Mouse (Mus musculus) spleen, postnatal 10 days (tissue): ENCODE results near the gene Rad9b.

Experiments
- DNase-seq, 2 experiments: peaks; one replicate each; pipeline ENCODE4 v3.0.0; 2021 to 2022; ENCODE audit warnings: low spot score in 2 of 2

Rad9b gene

DNA sequence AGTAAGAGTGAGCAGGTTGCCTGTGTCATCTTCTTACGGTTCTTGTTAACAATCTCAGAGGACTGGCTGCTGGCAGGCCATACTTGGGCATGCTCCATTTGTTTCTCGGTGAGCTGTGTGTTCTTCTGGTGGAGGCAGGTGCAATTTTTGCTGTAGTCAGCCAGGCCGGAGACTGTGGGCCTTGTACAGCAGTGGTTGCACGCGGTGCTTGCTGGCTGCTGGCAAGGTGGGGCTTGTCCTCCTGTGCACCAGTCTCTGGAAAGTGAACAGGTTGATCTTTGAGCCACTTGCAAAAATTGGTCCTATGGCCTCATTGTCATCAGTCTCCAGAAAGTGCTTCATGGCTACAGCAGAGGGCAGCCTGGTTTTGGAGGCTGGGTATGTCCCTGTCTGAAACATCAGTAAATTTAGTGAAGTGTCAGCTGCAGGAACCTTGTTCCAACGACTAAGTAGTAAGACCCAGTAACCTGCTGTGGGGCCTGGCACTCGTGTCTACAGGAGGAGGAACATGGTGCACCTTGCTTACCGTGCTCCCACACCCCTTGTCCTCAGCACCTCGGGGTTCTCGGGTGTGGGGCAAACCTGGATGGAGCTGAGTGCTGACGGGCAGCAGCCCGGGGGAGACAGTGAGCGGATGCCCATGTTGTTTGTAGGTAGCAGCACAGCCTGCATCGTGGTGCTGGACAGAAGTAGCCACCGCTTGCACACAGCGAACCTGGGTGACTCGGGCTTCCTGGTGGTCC lies 40.9 kb downstream of the Rad9b start:
- DNase-seq, result no peak

DNA sequence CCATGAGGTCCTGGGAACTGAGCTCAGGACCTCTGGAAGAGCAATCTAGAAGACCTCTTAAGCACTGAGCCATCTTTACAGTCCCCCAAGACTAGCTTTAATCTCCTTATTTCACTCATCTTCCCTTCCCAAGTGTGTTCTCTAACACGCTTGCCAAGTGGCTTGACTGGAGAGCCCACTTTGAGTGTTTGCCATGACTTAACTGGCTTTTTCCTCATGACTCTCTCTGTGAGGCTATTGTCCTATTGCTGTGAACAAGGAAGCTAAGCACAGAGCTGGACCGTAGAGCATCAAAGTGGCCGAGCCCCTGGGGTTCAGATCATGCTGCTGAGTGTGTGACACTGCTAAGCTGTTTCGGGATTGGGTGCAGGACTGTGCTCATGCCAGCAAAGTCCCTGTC lies 41.7 kb downstream of the Rad9b start:
- DNase-seq, result no peak

DNA sequence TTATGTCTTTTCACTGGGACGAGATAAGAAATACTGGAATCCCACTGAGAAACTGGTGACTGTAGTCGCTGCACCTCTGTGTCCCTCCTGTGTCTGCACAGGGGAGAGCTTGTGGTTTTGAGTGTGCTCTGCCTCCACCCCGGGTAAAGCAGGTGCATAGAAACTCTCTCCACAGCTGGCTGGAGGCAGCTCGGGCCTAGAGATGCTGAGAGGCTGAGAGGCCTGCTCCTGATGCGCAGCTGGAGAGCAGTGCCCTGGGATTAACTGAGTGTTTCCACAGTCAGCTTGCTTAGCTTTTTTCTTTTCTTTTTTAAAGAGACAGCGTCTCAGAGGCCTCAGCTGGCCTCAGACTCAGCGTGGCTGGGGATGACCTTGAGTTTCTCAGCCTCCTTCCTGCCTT lies 42.3 kb downstream of the Rad9b start:
- no peak for DNase-seq

DNA sequence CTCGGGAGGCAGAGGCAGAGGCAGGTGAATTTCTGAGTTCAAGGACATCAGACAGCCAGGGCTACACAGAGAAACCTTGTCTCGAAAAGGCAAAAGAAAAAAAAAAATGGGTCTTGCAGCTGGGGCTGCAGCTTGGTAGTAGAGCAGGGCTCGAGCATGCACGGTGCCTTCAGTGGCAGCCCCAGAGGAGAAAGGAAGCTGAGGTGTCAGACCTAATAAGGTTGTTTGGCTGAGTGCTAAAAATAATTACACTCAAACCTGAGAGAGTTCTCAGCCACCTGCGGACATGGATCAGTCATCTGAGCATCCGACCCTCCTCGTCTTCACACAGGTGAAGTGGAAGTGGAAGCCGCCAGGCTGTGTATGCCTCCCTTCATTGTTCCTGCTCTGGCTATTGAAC lies 43.3 kb downstream of the Rad9b start:
- DNase-seq, result no peak

DNA sequence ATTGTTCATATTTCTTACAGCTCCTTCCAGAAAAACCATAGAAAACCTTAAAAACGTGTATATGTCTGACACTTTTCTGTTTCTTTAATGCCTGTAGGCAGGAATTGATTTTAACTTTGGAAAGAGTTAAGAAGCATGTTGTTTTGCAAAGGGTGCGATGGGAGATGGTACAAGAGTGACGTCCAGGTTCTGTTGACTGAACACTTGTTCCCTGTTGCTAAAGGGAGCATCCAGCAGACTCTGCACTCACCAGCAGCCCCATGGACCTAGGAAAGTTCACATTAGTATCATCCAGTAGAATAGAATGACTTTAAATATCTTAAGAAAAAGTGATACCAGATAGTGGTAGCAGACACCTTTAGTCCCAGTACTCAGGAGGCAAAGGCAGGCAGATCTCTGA lies 47.5 kb downstream of the Rad9b start:
- DNase-seq, result no peak

DNA sequence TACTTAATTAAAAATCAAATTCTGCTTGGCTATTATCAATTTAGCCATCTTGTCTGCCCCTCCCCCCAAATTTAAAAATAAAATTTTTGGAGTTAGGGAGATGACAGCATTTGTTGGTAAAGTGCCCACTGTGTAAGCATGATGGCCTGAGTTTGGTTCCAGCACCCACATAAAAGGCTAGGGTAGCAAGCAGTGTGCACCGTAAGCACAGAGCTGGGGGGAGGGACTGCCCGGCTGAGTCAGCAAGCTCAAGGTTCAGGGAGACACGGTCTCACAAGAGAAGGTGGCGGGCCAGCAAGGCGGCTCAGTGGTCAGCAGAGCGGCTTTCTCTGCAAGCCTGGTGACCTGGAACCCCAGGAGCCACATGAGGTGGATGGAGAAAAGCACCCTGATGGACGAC lies 48.6 kb downstream of the Rad9b start:
- DNase-seq, result no peak

DNA sequence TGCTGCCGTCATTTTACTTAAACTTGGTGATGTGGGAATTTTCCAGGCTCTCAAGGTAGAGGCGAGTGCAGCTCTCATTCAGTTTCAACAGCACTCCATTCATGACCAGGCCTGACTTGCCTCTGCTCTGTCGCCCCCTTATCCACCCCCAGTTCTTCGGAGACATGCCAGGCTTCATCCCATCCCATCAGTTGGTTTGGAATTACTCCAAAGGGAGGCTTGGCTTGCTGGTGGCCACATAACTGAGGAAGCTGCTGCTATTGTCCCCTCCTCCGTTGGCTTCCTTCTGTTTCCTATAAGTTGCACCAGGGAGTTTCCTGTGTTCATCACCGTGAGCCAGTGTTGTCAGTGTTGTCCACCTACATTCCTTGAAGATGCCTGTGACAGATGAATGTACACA lies 49.5 kb downstream of the Rad9b start:
- no peak for DNase-seq

DNA sequence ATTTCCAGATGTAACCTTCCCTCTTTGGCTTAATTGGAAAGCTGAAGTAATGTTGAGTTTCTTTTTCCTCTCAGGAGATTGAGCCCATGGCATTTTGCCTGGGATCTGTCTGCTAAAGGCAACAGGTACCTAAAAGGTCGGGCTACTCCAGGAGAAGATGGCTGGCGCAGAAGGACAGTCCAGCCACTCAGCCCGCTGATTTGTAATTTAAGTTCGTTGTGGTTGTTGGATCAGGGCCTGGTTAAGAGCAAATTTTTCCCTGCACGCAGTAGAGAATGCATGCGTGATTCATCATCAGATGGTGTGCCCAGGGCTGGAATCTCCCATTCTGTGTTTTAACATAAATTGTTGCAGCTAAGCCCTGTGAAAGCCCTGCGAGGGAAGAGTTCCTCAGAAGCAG lies 50.1 kb downstream of the Rad9b start:
- no peak for DNase-seq

DNA sequence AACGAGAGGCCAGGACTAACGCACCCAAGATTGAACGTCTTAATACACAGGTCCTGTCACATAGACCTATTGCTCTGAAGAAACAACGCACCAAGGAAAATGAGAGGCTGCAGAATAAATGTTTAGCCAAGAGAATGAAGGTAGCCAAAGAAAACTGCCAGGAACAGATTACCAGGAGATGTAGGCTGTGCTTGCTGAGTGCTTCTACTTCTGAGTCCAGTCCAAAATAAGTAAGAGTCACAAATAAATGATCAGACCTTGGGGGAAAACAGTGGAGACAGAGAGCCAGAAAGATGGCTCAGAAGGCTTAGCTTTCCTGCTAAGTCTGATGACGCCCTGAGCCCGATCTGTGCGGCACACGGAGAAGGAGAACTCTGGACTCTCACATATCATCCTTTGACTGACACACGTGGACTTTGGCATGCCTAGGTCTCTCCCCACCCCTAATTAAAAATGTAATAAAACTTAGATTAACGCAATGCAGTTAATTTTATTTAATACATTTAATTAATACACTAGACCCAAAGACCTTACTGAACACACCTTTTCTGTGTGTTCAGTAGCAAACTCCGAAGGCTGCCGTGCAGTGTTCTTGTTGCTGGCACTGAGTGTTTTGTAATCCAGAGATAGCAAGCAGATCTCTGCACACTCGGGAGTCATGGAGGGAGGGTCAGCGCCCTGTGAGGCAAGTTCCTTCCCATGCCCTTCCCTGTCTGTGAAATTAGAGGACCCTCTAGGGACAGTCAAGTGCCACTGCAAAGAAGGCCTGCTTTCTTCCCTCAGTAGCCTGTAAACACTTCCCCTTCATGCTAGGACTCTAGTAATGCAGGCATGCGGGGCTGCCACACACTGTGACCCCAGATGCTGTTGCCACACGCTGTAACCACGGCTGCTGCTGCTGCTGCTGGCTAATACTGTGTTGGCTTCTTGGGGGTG lies 51.0 kb downstream of the Rad9b start:
- DNase-seq, result no peak

DNA sequence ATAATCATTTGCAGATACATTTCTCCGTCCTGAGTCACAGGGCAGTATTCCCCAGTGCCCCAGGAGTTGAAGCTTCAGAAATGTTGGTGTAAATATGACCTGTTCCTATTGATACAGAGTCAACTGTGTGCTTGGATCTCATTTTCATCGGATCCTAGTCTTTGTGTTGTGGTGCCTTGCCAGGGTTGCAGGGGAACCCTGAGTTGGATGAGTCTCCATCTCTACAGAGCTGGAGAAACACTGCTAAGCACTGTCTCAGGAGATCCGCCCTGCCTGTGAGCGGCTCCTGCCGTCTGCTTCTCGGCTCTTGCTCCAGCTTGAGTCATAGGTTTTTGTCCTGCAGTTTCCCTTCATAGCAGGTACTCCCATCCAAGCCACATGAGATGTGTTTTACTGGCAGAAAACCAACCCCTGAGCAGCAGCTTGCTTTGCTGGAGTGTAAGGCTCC lies 53.9 kb downstream of the Rad9b start:
- no peak for DNase-seq

DNA sequence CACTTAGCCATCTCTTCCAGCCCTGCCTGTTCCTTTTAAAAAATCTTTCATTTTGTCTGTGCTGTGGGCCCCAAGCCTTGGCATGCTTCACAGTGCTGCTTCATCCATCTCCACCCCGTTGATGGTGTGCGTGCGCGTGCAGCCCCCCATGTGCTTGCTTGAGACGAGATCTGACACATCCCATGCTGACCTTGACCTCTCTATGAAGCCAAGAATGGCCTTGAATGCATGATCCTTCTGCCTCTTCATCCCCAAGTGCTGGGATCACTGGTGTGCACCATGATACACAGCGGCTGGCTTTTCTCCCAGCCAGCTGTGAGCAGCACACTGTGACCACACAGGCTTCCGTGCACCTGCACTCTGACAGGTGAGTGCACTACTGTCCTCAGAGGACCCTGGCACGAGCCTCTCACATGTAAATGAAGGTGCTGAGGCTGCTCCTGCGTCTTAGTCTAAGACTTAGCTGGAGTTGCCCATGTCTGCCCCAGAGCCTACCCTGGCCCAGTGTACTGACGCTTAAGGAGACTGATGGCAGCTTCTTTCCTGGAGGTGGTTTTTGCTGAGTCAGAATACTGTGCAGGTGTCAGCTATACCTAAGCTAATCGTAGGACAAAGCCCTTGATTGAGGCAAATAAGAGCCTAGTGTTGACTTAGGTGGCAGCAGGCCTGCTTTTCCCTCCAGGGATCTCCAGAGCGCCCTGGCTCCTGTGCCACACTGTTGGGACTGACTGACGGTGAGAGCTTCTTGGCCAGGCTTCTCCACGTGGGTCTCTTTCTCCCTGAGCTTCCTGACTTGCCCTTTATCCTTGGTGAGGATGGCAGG lies 58.7 kb downstream of the Rad9b start:
- no peak for DNase-seq

DNA sequence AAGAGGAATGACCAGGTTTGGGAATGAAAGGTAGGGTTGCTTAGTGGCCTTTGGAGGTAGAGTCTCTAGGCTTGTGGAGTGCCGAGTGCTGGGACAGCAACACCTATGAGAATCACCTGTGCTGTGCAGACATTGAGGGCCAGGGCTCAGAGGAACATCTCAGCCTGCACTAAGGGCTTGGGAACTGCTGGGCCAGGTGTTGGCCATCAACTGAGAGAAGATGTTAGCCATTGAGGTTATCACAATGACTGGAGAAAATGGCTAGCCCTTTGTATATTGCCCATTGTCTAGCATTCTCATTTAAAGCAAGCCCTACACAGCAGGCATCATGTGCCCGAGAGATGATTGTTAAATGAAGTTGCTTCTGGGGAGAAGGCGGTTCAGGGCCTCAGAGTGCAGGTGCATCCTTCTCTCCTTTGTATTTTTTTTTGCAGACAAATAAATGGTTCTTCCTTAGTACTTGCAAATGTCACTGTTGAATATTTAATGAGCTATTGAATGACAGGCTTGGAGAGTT lies 59.8 kb downstream of the Rad9b start:
- no peak for DNase-seq

DNA sequence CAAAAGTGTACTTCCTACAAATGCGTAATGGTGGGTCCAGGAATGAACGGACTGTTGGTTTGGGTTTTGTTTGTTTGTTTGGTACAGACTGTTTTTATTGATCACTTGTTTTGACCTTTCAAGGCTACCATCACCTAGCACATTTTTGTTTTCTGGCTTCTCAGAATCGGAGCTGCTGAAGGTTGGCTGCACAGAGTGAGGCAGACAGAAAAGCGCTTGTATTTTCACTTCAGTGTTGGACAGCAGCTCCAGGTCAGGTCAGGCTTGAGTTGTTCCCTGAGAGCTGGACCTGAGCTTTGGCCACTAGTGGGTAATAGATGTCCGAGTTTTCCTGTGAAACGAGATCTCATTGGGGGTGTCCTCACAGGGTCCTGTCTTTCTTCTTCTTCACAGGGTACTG lies 60.9 kb downstream of the Rad9b start:
- no peak for DNase-seq

DNA sequence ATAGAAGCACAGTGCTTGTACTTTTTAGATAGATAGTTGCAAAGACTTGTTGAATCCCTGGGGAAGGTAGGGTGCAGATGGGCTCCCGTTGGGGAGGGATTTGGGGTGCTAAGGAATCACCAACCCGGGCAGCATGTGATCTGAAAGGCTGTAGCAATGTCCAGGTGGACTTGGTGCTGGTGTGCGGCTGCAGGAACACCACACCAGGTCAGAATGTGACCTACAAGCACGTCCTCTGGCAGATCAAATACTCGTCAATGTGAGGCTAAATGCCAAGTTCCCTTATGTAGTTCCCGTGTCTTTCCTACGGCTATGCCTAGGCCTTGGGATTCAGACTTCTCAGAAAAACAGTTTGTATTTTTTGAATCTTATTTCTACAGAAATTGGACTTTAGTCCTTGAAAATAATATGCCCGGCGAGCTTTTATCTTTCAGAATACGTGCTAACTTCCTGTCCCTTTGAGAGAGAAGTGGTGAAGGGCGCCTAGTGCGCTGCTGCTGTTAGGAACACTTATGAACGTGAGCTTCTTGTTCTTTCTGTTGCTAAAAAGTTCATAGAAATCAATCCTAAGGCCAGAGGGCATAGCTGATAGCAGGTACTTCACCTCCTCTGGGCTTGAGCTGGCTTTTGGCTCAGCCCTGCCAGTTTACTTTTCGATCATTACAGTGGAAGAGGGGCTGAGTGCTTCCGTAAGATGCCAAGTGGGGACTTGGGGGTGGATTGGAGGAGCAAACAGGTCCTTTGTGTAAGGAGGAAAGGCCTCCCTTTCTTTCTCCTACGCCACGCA lies 62.3 kb downstream of the Rad9b start:
- DNase-seq, result no peak

DNA sequence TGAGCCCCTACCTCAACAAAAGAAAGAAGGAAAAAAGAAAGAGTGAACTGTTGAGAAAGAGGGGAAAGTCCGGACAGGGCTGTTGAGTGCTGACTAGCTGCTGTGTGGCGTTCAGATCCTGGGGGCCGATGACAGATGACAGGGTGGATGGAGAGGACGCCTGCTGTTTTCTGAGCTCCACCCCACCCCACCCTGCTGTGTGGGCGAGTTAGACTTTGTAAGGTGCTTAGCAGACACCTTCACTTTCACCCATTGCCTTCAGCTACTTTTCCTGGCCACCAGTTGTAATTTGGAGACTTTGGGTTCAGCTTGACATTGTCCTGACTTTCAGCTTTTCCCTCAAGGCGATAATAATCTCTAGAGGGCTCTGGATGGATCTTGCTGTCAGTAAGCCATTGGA lies 62.9 kb downstream of the Rad9b start:
- DNase-seq, result peak in 1 of 2 experiments; percentile 48

DNA sequence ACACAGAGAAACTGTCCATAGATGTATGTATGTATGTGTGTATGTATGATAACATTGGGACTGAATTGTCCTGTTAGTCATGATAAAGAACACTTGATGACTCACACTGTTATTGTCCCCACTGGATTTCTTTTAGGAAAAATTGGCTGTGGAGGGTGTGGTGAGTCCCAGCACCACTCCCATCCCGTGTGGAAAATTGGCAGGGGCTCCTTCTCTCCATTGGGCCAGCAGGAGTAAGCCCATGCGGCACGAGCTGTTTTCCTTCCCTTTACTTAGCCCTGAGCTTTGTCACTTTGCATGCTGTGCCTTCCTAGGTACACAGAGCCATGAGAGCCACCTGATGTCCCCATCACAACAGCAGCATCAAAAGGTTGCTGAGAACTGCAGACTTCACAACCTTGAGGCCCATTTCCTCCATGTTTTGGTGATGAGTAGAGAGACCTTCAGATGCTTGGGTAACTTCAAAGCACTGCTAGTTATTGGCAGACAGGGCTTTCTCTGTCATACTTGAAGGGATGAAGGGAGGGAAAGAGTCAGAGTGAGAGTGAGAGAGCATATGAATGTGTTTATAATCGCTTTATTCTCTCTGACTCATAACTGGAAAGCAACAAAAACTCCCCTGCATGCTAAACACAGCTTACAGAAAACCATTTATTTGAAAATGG lies 65.8 kb downstream of the Rad9b start:
- no peak for DNase-seq

DNA sequence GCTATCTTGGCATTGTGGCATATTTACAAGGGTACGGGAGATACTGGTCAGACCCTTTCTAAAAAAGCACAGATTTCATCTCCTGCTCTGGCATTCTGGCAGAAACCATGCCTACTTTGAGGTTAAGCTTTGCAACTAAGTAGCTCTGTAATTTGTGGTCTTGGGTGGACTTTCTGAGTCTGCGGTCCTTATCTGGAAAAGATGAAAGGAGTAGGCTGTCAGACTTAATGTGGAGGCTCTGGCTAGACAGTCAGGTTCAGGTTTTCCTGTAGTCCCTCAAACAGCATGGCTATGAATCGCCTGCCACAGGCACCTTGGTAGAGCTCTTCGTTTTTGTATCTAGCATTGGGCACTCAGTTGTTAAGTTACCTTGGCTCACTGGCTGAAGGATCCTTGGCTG lies 67.0 kb downstream of the Rad9b start:
- DNase-seq, result no peak

DNA sequence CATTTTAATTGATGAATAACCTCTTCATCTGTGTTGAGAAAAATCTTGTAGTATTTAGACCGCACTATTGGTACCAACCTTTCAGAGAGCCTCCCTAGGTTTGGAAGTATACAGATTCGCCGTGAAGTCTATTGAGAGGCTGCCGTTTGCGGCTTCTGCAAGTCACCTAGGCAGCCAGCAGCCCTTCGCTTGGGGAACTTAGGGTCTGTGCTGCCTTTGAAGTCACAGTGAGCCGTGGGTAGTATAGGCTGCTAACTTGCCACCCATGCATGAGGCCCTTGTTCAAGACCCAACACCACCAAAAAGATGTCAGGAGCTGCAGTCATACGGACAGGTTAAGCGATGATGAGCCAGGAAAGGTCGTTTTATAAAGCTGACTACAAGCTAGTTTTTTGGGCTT lies 67.8 kb downstream of the Rad9b start:
- no peak for DNase-seq

DNA sequence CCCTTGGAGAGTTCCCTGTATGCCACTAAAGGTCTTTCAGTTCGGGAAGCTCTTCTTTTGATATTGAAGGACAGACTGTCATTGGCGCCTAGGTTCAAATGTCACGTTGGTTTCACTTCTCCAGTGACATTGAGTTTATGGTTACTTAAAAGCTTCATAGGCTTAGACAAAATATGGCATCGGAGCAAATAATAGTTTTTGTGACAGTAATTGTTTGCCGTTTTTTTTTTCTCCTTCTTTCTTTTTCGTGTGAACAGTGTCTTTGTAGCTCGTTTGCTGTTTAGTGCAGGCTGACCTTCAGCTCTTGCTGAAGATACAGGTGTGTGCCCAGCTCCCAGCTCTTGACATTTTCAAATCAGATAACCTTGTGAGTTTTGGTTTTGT lies 68.3 kb downstream of the Rad9b start:
- DNase-seq, result no peak

DNA sequence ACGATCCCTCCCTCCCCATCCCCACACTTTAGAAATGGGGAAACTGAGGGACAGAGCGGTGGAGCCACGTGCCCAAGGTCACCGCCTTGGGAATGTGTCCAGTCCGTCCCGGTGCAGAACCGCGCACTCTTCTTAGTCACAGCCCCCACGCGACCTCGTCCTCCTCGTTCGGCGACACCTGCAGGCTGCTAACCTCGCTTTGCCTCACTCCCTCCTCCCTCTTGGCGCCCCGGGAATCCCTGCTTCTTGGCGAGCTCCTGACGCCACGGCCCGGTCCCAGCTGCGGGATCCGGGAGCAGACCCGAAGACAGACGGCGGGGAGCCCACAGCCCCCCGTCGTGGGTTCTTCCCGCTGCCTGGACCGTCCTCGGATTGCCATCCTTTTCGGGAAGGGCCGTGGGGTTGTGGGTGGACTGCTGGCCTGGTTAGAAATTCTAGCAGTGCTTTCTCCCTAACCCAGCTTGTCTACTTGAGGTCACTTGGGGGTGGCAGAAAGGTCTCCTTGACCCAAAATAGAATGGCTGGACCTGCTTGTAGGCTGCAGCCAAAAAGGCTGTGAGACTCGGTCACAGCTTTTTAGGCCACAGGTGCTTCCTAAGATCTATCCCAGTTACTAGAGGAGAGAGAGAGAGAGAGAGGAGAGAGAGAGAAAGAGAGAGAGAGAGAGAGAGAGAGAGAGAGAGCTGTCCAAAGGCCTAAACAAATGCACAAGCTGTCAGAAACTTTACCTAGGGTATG lies 68.8 kb downstream of the Rad9b start:
- peak in 1 of 2 experiments; percentile 62 for DNase-seq
